Mouse (Mus musculus) liver, postnatal 0 days (tissue): ENCODE data around the gene N4bp2l2.
"Not testable (repeated sequence)": the region's sequence is repeated elsewhere in the genome, so short reads cannot be mapped to it uniquely, and the experiment has no call there.

ENCODE experiments used
- CTCF ChIP-seq: sonication (generic); IDR thresholded peaks from 2 replicates; pipeline ENCODE4 v1.5.1; 2016; ENCODE audit warnings: antibody characterized with exemption, low read depth
- EP300 ChIP-seq: IDR thresholded peaks from 2 replicates; pipeline ENCODE4 v1.6.1; 2016; ENCODE audit warnings: antibody characterized with exemption, low read depth, mild to moderate bottlenecking

DNA sequence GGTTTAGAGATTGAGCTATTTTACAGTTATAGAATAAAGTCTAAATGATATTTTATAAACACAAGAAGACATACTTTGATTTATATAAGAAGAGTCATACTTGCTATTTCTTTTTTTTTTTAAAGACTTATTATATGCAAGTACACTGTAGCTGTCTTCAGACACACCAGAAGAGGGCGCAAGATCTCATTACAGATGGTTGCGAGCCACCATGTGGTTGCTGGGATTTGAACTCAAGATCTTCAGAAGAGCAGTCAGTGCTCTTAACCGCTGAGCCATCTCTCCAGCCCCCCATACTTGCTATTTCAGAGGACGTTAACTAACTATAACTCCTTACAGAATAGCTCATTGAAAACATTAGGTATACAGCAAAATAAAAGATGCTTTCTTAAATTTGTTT, 22.6 kb downstream of the N4bp2l2 start:
- peak; percentile 18; the same call in 1 of the 2 replicates for TF ChIP-seq CTCF
- TF ChIP-seq EP300 = not testable (repeated sequence)
